Mouse (Mus musculus) kidney, embryonic 14.5 days (tissue): ENCODE data around the gene Gm35549. TPM values are rescaled to one million over a fixed set of nuclear protein-coding genes. Genes with fewer than 3 reads are reported as not detected.

Source experiments
- ATAC-seq: fragments of 200-750 bp; cut with Nextera tagmentation; 2 replicates; pipeline ENCODE4 v1.8.0; 2017; ENCODE audit warnings: moderate number of reproducible peaks, mild to moderate bottlenecking, moderate TSS enrichment, moderate library complexity; ENCODE audit not compliant: low FRiP score, low TSS enrichment
- H3K27ac ChIP-seq: fragments of 300-500 bp; sonication (generic); 2 replicates; pipeline ENCODE4 v1.5.1; 2014; ENCODE audit warnings: low read depth, mild to moderate bottlenecking, low read length, moderate library complexity, mixed read lengths
- H3K27me3 ChIP-seq: fragments of 300-500 bp; sonication (generic); 2 replicates; pipeline ENCODE4 v1.6.1; 2014; ENCODE audit warnings: mild to moderate bottlenecking, low read length; ENCODE audit not compliant: control insufficient read depth, insufficient read depth
- H3K36me3 ChIP-seq: fragments of 300-500 bp; sonication (generic); 2 replicates; pipeline ENCODE4 v1.6.1; 2014; ENCODE audit warnings: low read length, mixed read lengths; ENCODE audit not compliant: control insufficient read depth, insufficient read depth
- H3K4me1 ChIP-seq: fragments of 300-500 bp; sonication (generic); 2 replicates; pipeline ENCODE4 v1.6.1; 2014; ENCODE audit warnings: low read length, mixed read lengths; ENCODE audit not compliant: control insufficient read depth, insufficient read depth
- H3K4me2 ChIP-seq: fragments of 300-500 bp; sonication (generic); replicated peaks from 2 replicates; pipeline ENCODE4 v1.6.1; 2014; ENCODE audit warnings: low read depth, mild to moderate bottlenecking, low read length
- H3K4me3 ChIP-seq: fragments of 300-500 bp; sonication (generic); 2 replicates; pipeline ENCODE4 v1.5.1; 2014; ENCODE audit warnings: mild to moderate bottlenecking, low read length
- H3K9ac ChIP-seq: fragments of 300-500 bp; sonication (generic); 2 replicates; pipeline ENCODE4 v1.6.1; 2014; ENCODE audit warnings: low read depth, mild to moderate bottlenecking, low read length, moderate library complexity
- H3K9me3 ChIP-seq: fragments of 300-500 bp; sonication (generic); 2 replicates; pipeline ENCODE4 v1.6.1; 2016; ENCODE audit warnings: low read length; ENCODE audit not compliant: control insufficient read depth
- WGBS: fragments of 180-500 bp; shearing (Covaris S2); extraction: QIAGEN DNeasy Blood & Tissue Kit; methylation state at CpG from one replicate; pipeline ENCODE4 v1.1.7; 2014; 5-methylcytosine and 5-hydroxymethylcytosine counted together
- polyA plus RNA-seq: library from polyadenylated mRNA; unstranded; fragments of >200 nt; fragmentation: Nextera tagmentation; extraction: Ambion mirVana; gene quantifications from 2 replicates; pipeline ENCODE4 v1.2.1, GENCODE M21; 2014

Gene Gm35549
- polyA plus RNA-seq: 0.37 TPM in 2 replicates

- no peaks in the 10 kb centered on the region for H3K36me3 ChIP-seq
- H3K4me3 ChIP-seq: no peak within 1 kb of the TSS
- 76% methylated on average over 3 of the region's 3 CpGs for WGBS
- no peaks in the 10 kb centered on the region for H3K4me1 ChIP-seq
- no peaks in the 10 kb centered on the region for H3K27me3 ChIP-seq
- peaks cover 4% of the 10 kb centered on the region; the same call in 1 of the 2 replicates for H3K9me3 ChIP-seq
- no peak within 1 kb of the TSS for H3K4me2 ChIP-seq
- no peak within 1 kb of the TSS for H3K27ac ChIP-seq
- no peak for ATAC-seq
- H3K9ac ChIP-seq: no peak within 1 kb of the TSS
Observed at GRCm38 (mm10) chr9:122843760-122844159, at the start of gene Gm35549. Gene Gm35549 (minus strand): TSS chr9:122844035.

GRCm38 (mm10) chr9:122886372-122887179, 42.7 kb upstream of the Gm35549 start:
- 0 out of 2 replicates have a peak, but pooled peaks cover 3% of the 10 kb centered on the region for H3K9me3 ChIP-seq
- peak overlapping the region; percentile 82 for H3K4me3 ChIP-seq
- no peaks in the 10 kb centered on the region; the same call in 1 of the 2 replicates for H3K36me3 ChIP-seq
- 0 out of 2 replicates have a peak, but pooled peaks cover 2% of the 10 kb centered on the region for H3K4me1 ChIP-seq
- peak; percentile 90 for ATAC-seq
- peak overlapping the region; percentile 84 for H3K4me2 ChIP-seq
- 5% methylated on average over 54 of the region's 54 CpGs for WGBS
- peak overlapping the region; percentile 86 for H3K9ac ChIP-seq
- peak overlapping the region; percentile 37; the same call in 1 of the 2 replicates for H3K27ac ChIP-seq
- no peaks in the 10 kb centered on the region for H3K27me3 ChIP-seq

GRCm38 (mm10) chr9:122885385-122885784, 41.5 kb upstream of the Gm35549 start, which contains the start of gene Zkscan7:
Gene Zkscan7 (plus strand): TSS chr9:122885685.
- no peak within 1 kb of the TSS for H3K9ac ChIP-seq
- no peaks in the 10 kb centered on the region; the same call in 1 of the 2 replicates for H3K36me3 ChIP-seq
- 0 out of 2 replicates have a peak, but pooled peaks cover 2% of the 10 kb centered on the region for H3K4me1 ChIP-seq
- H3K27ac ChIP-seq: no peak within 1 kb of the TSS
- no peak for ATAC-seq
- H3K9me3 ChIP-seq: 0 out of 2 replicates have a peak, but pooled peaks cover 3% of the 10 kb centered on the region
- peak within 1 kb of the TSS; percentile 82 for H3K4me3 ChIP-seq
- H3K4me2 ChIP-seq: peak within 1 kb of the TSS; percentile 84
- 89% methylated on average over 3 of the region's 3 CpGs for WGBS
- no peaks in the 10 kb centered on the region for H3K27me3 ChIP-seq

GRCm38 (mm10) chr9:122875145-122875544, 31.3 kb upstream of the Gm35549 start:
- Histone ChIP-seq H3K27ac (no peak overlapping the region), H3K9me3 (0 out of 2 replicates have a peak, but pooled peaks cover 3% of the 10 kb centered on the region), H3K4me2 (no peak overlapping the region), H3K9ac (no peak overlapping the region), H3K27me3 (no peaks in the 10 kb centered on the region), H3K4me1 (no peaks in the 10 kb centered on the region), H3K36me3 (no peaks in the 10 kb centered on the region), H3K4me3 (no peak overlapping the region)
- ATAC-seq: no peak
- WGBS: 90% methylated on average over 2 of the region's 2 CpGs

- no peak overlapping the region for H3K4me3 ChIP-seq
- no peak for ATAC-seq
- H3K4me2 ChIP-seq: no peak overlapping the region
- H3K4me1 ChIP-seq: no peaks in the 10 kb centered on the region
- H3K9me3 ChIP-seq: 0 out of 2 replicates have a peak, but pooled peaks cover 3% of the 10 kb centered on the region
- H3K36me3 ChIP-seq: no peaks in the 10 kb centered on the region
- WGBS: 59% methylated on average over 1 of the region's 1 CpGs
- H3K27me3 ChIP-seq: no peaks in the 10 kb centered on the region
- H3K9ac ChIP-seq: no peak overlapping the region
- no peak overlapping the region for H3K27ac ChIP-seq
Observed at GRCm38 (mm10) chr9:122874653-122875052, 30.8 kb upstream of the Gm35549 start.

- Histone ChIP-seq H3K4me3 (no peak overlapping the region), H3K4me1 (no peaks in the 10 kb centered on the region), H3K27ac (no peak overlapping the region), H3K27me3 (no peaks in the 10 kb centered on the region), H3K36me3 (no peaks in the 10 kb centered on the region), H3K9ac (no peak overlapping the region), H3K9me3 (0 out of 2 replicates have a peak, but pooled peaks cover 3% of the 10 kb centered on the region), H3K4me2 (no peak overlapping the region)
- WGBS: 87% methylated on average over 4 of the region's 4 CpGs
- ATAC-seq: no peak
Observed at GRCm38 (mm10) chr9:122872595-122872994, 28.8 kb upstream of the Gm35549 start.

GRCm38 (mm10) chr9:122866192-122866591, 22.4 kb upstream of the Gm35549 start:
- ATAC-seq: no peak; the same call in 1 of the 2 replicates
- H3K36me3 ChIP-seq: peaks cover 12% of the 10 kb centered on the region
- peaks cover 14% of the 10 kb centered on the region; the same call in 1 of the 2 replicates for H3K9me3 ChIP-seq
- peaks cover 7% of the 10 kb centered on the region for H3K4me1 ChIP-seq
- H3K27me3 ChIP-seq: no peaks in the 10 kb centered on the region
- H3K9ac ChIP-seq: peak overlapping the region; percentile 85; the same call in 1 of the 2 replicates
- 87% methylated on average over 4 of the region's 4 CpGs for WGBS
- peak overlapping the region; percentile 89 for H3K4me3 ChIP-seq
- H3K27ac ChIP-seq: no peak overlapping the region
- H3K4me2 ChIP-seq: peak overlapping the region; percentile 37

GRCm38 (mm10) chr9:122865697-122866166, 21.9 kb upstream of the Gm35549 start, which contains the start of gene Zfp445:
Gene Zfp445 (minus strand): TSS chr9:122866006.
- peaks cover 7% of the 10 kb centered on the region for H3K4me1 ChIP-seq
- peak within 1 kb of the TSS; percentile 85 for H3K9ac ChIP-seq
- H3K27ac ChIP-seq: peak within 1 kb of the TSS; percentile 79
- H3K9me3 ChIP-seq: peaks cover 18% of the 10 kb centered on the region; the same call in 1 of the 2 replicates
- H3K4me2 ChIP-seq: peak within 1 kb of the TSS; percentile 62
- H3K36me3 ChIP-seq: peaks cover 17% of the 10 kb centered on the region
- WGBS: 1% methylated on average over 34 of the region's 34 CpGs
- no peaks in the 10 kb centered on the region for H3K27me3 ChIP-seq
- peak; percentile 94 for ATAC-seq
- H3K4me3 ChIP-seq: peak within 1 kb of the TSS; percentile 89
